Mouse (Mus musculus): Measurements from ENCODE around the gene Rnf11.

DNA sequence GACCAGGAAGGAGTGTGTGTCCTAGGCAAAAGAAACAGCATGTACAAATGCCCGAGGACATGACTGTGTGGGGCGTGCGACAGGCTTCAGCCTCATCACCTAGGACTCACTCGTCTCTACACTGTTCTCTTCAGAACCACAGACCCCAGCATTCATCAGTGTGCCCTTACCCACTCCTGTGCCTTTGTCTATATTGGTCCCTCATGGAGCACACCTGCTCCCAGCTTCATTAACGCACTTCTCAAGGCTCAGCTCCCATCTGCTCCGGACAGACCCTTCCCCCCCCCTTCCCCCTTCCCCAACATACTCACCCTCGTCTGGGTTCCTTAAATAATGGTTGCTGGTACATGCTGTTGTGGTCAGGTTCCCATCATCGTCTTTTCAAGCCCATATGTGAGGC, 79.1 kb downstream of the Rnf11 start:
- TF ChIP-seq CTCF (IDR thresholded peaks at IDR 0.05; ENCODE audit: low read depth, low read length) (no peak), POLR2A (IDR thresholded peaks at IDR 0.05; ENCODE audit: extremely low read depth, insufficient read depth, low read length) (no peak)

Measured in liver, adult 2 months (tissue).